Mouse (Mus musculus): ENCODE results near the gene Anp32e. TPM values are rescaled to one million over a fixed set of nuclear protein-coding genes. Genes with fewer than 3 reads are reported as not detected.
"Not testable (repeated sequence)": the region's sequence is repeated elsewhere in the genome, so short reads cannot be mapped to it uniquely, and the experiment has no call there.

The Anp32e gene
- total RNA-seq, 2 experiments from 2014 or later, result 73.8 to 73.9 TPM

- DNase-seq (ENCODE audit: extremely low spot score in 1 of 2, low spot score in 1 of 2), result no peak
Observed at GRCm38 (mm10) chr3:95938217-95938616, 9.2 kb downstream of the Anp32e start.

- peak in 1 of 2 experiments; percentile 6 for DNase-seq (ENCODE audit: extremely low spot score in 1 of 2, low spot score in 1 of 2)
Observed at GRCm38 (mm10) chr3:95938835-95939234, 9.8 kb downstream of the Anp32e start.

- DNase-seq (ENCODE audit: extremely low spot score in 1 of 2, low spot score in 1 of 2), result no peak
Observed at GRCm38 (mm10) chr3:95942749-95943148, 13.7 kb downstream of the Anp32e start.

GRCm38 (mm10) chr3:95943226-95943625 lies 14.2 kb downstream of the Anp32e start:
- no peak for DNase-seq (ENCODE audit: extremely low spot score in 1 of 2, low spot score in 1 of 2)

GRCm38 (mm10) chr3:95944742-95945141 lies 15.7 kb downstream of the Anp32e start:
- DNase-seq (ENCODE audit: extremely low spot score in 1 of 2, low spot score in 1 of 2), result no peak

- no peak for DNase-seq (ENCODE audit: extremely low spot score in 1 of 2, low spot score in 1 of 2)
Observed at GRCm38 (mm10) chr3:95945731-95946240, 16.7 kb downstream of the Anp32e start.

GRCm38 (mm10) chr3:95948325-95948724 lies 19.3 kb downstream of the Anp32e start:
- no peak for DNase-seq (ENCODE audit: extremely low spot score in 1 of 2, low spot score in 1 of 2)

- peak; percentile 83 to 97 for DNase-seq (ENCODE audit: extremely low spot score in 1 of 2, low spot score in 1 of 2)
Observed at GRCm38 (mm10) chr3:95950763-95951551, 21.9 kb downstream of the Anp32e start.

- DNase-seq (ENCODE audit: extremely low spot score in 1 of 2, low spot score in 1 of 2), result not testable (repeated sequence)
Observed at GRCm38 (mm10) chr3:95951566-95951965, 22.5 kb downstream of the Anp32e start.

- no peak for DNase-seq (ENCODE audit: extremely low spot score in 1 of 2, low spot score in 1 of 2)
Observed at GRCm38 (mm10) chr3:95953023-95953422, 24.0 kb downstream of the Anp32e start.

- DNase-seq (ENCODE audit: extremely low spot score in 1 of 2, low spot score in 1 of 2), result no peak
Observed at GRCm38 (mm10) chr3:95953522-95953921, 24.5 kb downstream of the Anp32e start.

GRCm38 (mm10) chr3:95954648-95955173 lies 25.7 kb downstream of the Anp32e start:
- not testable (repeated sequence) for DNase-seq (ENCODE audit: extremely low spot score in 1 of 2, low spot score in 1 of 2)

GRCm38 (mm10) chr3:95955318-95955717 lies 26.3 kb downstream of the Anp32e start:
- no peak for DNase-seq (ENCODE audit: extremely low spot score in 1 of 2, low spot score in 1 of 2)

GRCm38 (mm10) chr3:95957359-95958148 lies 28.5 kb downstream of the Anp32e start:
- peak in 1 of 2 experiments; percentile 36 for DNase-seq (ENCODE audit: extremely low spot score in 1 of 2, low spot score in 1 of 2)

- DNase-seq (ENCODE audit: extremely low spot score in 1 of 2, low spot score in 1 of 2), result no peak
Observed at GRCm38 (mm10) chr3:95959082-95959481, 30.0 kb downstream of the Anp32e start.

GRCm38 (mm10) chr3:95959807-95960206 lies 30.8 kb downstream of the Anp32e start:
- no peak for DNase-seq (ENCODE audit: extremely low spot score in 1 of 2, low spot score in 1 of 2)

GRCm38 (mm10) chr3:95962182-95962581 lies 33.1 kb downstream of the Anp32e start:
- not testable (repeated sequence) for DNase-seq (ENCODE audit: extremely low spot score in 1 of 2, low spot score in 1 of 2)

GRCm38 (mm10) chr3:95963230-95963629 lies 34.2 kb downstream of the Anp32e start:
- DNase-seq (ENCODE audit: extremely low spot score in 1 of 2, low spot score in 1 of 2), result no peak

GRCm38 (mm10) chr3:95963681-95964080 lies 34.6 kb downstream of the Anp32e start:
- peak in 1 of 2 experiments; percentile 41 for DNase-seq (ENCODE audit: extremely low spot score in 1 of 2, low spot score in 1 of 2)

GRCm38 (mm10) chr3:95965518-95966451 lies 36.7 kb downstream of the Anp32e start:
- no peak for DNase-seq (ENCODE audit: extremely low spot score in 1 of 2, low spot score in 1 of 2)

All from layer of hippocampus, postnatal 25 days (tissue).